7 mouse cellular contexts compared by ENCODE assay signal in genomic region chr9:99628581-99628980, GRCm38 (mm10). TPM values are rescaled to one million over a fixed set of nuclear protein-coding genes. Genes with fewer than 3 reads are reported as not detected.
A peak's percentile ranks its signal among the peaks of the same experiment; 100 is the strongest.
DNase-seq lines count a peak whose midpoint lies in the region; ATAC-seq and TF ChIP-seq lines count a peak whose summit lies in the region.

No protein-coding gene starts in this region.

- DNase-seq in lung, embryonic 14.5 days = no peak
- no peak for DNase-seq in lung, postnatal 10 days
- no peak for DNase-seq in forebrain, postnatal 0 days
- DNase-seq in limb, embryonic 14.5 days (ENCODE audit: low spot score) = no peak
- no peak for DNase-seq in stomach, postnatal 0 days (ENCODE audit: low spot score)
- no peak for DNase-seq in urinary bladder, adult 2 months (ENCODE audit: low spot score)

- no peak for ATAC-seq in lung, embryonic 14.5 days (ENCODE audit: insufficient read depth)
- ATAC-seq in forebrain, postnatal 0 days = no peak
- no peak for ATAC-seq in limb, embryonic 14.5 days (ENCODE audit: low FRiP score, low read depth)
- ATAC-seq in stomach, postnatal 0 days (ENCODE audit: low FRiP score, low TSS enrichment) = no peak
- no peak for ATAC-seq in liver, embryonic 12.5 days

- no peaks in the 10 kb centered on the region for H3K27me3 ChIP-seq in lung, embryonic 14.5 days (ENCODE audit: insufficient read depth, low read length)
- no peaks in the 10 kb centered on the region for H3K27me3 ChIP-seq in forebrain, postnatal 0 days (ENCODE audit: insufficient read depth, low read length)
- no peaks in the 10 kb centered on the region for H3K27me3 ChIP-seq in limb, embryonic 14.5 days (ENCODE audit: control insufficient read depth, insufficient read depth, low read length)
- no peaks in the 10 kb centered on the region for H3K27me3 ChIP-seq in stomach, postnatal 0 days (ENCODE audit: control insufficient read depth, insufficient read depth, low read length)
- peaks cover 16% of the 10 kb centered on the region; the same call in 1 of the 2 replicates for H3K27me3 ChIP-seq in liver, embryonic 12.5 days (replicated peaks)

- peaks cover 5% of the 10 kb centered on the region; the same call in 1 of the 2 replicates for H3K4me1 ChIP-seq in lung, embryonic 14.5 days (ENCODE audit: insufficient read depth)
- H3K4me1 ChIP-seq in forebrain, postnatal 0 days (ENCODE audit: insufficient read depth) = no peaks in the 10 kb centered on the region
- peaks cover 20% of the 10 kb centered on the region for H3K4me1 ChIP-seq in limb, embryonic 14.5 days (ENCODE audit: control insufficient read depth, insufficient read depth, low read length)
- 0 out of 2 replicates have a peak, but pooled peaks cover 2% of the 10 kb centered on the region for H3K4me1 ChIP-seq in stomach, postnatal 0 days (replicated peaks; ENCODE audit: control insufficient read depth, insufficient read depth)
- peaks cover 5% of the 10 kb centered on the region for H3K4me1 ChIP-seq in liver, embryonic 12.5 days

- no peak for TF ChIP-seq EP300 in stomach, postnatal 0 days (optimal IDR thresholded peaks at IDR 0.05)

- H3K4me3 ChIP-seq in lung, embryonic 14.5 days (ENCODE audit: low read depth, low read length) = peak overlapping the region; percentile 57; the same call in 1 of the 2 replicates
- no peak overlapping the region for H3K4me3 ChIP-seq in forebrain, postnatal 0 days (ENCODE audit: low read depth, low read length)
- H3K4me3 ChIP-seq in limb, embryonic 14.5 days (replicated peaks; ENCODE audit: low read length) = peak overlapping the region; percentile 53; the same call in 1 of the 2 replicates
- no peak overlapping the region for H3K4me3 ChIP-seq in stomach, postnatal 0 days (ENCODE audit: low read depth, low read length)
- H3K4me3 ChIP-seq in liver, embryonic 12.5 days = no peak overlapping the region

- H3K27ac ChIP-seq in lung, embryonic 14.5 days (ENCODE audit: low read depth) = peak overlapping the region; percentile 92; the same call in 1 of the 2 replicates
- H3K27ac ChIP-seq in forebrain, postnatal 0 days (ENCODE audit: low read depth, low read length) = peak overlapping the region; percentile 89; the same call in 1 of the 2 replicates
- H3K27ac ChIP-seq in limb, embryonic 14.5 days (replicated peaks; ENCODE audit: low read depth, low read length) = peak overlapping the region; percentile 91
- H3K27ac ChIP-seq in stomach, postnatal 0 days (replicated peaks) = peak overlapping the region; percentile 84; the same call in 1 of the 2 replicates
- no peak overlapping the region for H3K27ac ChIP-seq in liver, embryonic 12.5 days

- TF ChIP-seq POLR2A in limb, embryonic 14.5 days (IDR thresholded peaks at IDR 0.05; ENCODE audit: borderline replicate concordance, extremely low read depth, insufficient read depth, insufficient read length) = no peak

- H3K4me2 ChIP-seq in lung, embryonic 14.5 days = peak overlapping the region; percentile 75
- peak overlapping the region; percentile 76 for H3K4me2 ChIP-seq in forebrain, postnatal 0 days (ENCODE audit: low read depth)
- peak overlapping the region; percentile 50 for H3K4me2 ChIP-seq in limb, embryonic 14.5 days (replicated peaks; ENCODE audit: low read depth, low read length, severe bottlenecking)
- peak overlapping the region; percentile 88 for H3K4me2 ChIP-seq in stomach, postnatal 0 days (replicated peaks; ENCODE audit: low read depth)
- no peak overlapping the region for H3K4me2 ChIP-seq in liver, embryonic 12.5 days

- no peaks in the 10 kb centered on the region; the same call in 1 of the 2 replicates for H3K36me3 ChIP-seq in lung, embryonic 14.5 days (ENCODE audit: insufficient read depth)
- no peaks in the 10 kb centered on the region for H3K36me3 ChIP-seq in forebrain, postnatal 0 days (ENCODE audit: insufficient read depth)
- H3K36me3 ChIP-seq in limb, embryonic 14.5 days (ENCODE audit: control insufficient read depth, insufficient read depth, low read length) = peaks cover 13% of the 10 kb centered on the region
- H3K36me3 ChIP-seq in stomach, postnatal 0 days (ENCODE audit: control insufficient read depth, insufficient read depth, low read length) = no peaks in the 10 kb centered on the region
- no peaks in the 10 kb centered on the region for H3K36me3 ChIP-seq in liver, embryonic 12.5 days

- 0 out of 2 replicates have a peak overlapping the region, but pooled peaks have one; percentile 69 for H3K9ac ChIP-seq in lung, embryonic 14.5 days
- no peak overlapping the region for H3K9ac ChIP-seq in forebrain, postnatal 0 days
- no peak overlapping the region for H3K9ac ChIP-seq in limb, embryonic 14.5 days (ENCODE audit: low read depth, low read length, severe bottlenecking)
- H3K9ac ChIP-seq in stomach, postnatal 0 days (ENCODE audit: low read length) = no peak overlapping the region; the same call in 1 of the 2 replicates
- H3K9ac ChIP-seq in liver, embryonic 12.5 days = no peak overlapping the region

- no peaks in the 10 kb centered on the region for H3K9me3 ChIP-seq in lung, embryonic 14.5 days (ENCODE audit: low read depth, low read length)
- no peaks in the 10 kb centered on the region for H3K9me3 ChIP-seq in forebrain, postnatal 0 days (ENCODE audit: low read length)
- no peaks in the 10 kb centered on the region for H3K9me3 ChIP-seq in limb, embryonic 14.5 days (ENCODE audit: control insufficient read depth, low read length)
- H3K9me3 ChIP-seq in stomach, postnatal 0 days (ENCODE audit: control insufficient read depth, low read length) = no peaks in the 10 kb centered on the region
- no peaks in the 10 kb centered on the region for H3K9me3 ChIP-seq in liver, embryonic 12.5 days (replicated peaks)

- WGBS in lung, embryonic 14.5 days = 57% methylated on average over 4 of the region's 4 CpGs
- 52% methylated on average over 4 of the region's 4 CpGs for WGBS in forebrain, postnatal 0 days
- 64% methylated on average over 4 of the region's 4 CpGs for WGBS in limb, embryonic 14.5 days
- 65% methylated on average over 4 of the region's 4 CpGs for WGBS in stomach, postnatal 0 days
- 65% methylated on average over 4 of the region's 4 CpGs for WGBS in liver, embryonic 12.5 days (ENCODE audit: insufficient replicate concordance)

- TF ChIP-seq CTCF in lung, embryonic 14.5 days (IDR thresholded peaks at IDR 0.05; ENCODE audit: low read depth) = no peak
- no peak for TF ChIP-seq CTCF in forebrain, postnatal 0 days (IDR thresholded peaks at IDR 0.05; ENCODE audit: low read depth)
- TF ChIP-seq CTCF in stomach, postnatal 0 days (IDR thresholded peaks at IDR 0.05; ENCODE audit: low read depth) = no peak

RNA-seq across cellular contexts. Expression of gene Dzip1l, which starts 0.7 kb away (rescaled TPM):
- 26.1 and 33.1 TPM in 2 replicates for polyA plus RNA-seq in lung, embryonic 14.5 days (2014; fragmentation: Nextera tagmentation; extraction: Ambion mirVana)
- total RNA-seq in forebrain, postnatal 0 days (2014; rRNA removed) = 19.9 and 21.7 TPM in 2 replicates
- 5.8 and 8.9 TPM in 2 replicates for polyA plus RNA-seq in forebrain, postnatal 0 days (2015; fragmentation: Nextera tagmentation; extraction: Ambion mirVana)
- 20.7 and 24.4 TPM in 2 replicates for polyA plus RNA-seq in limb, embryonic 14.5 days (2012; rRNA removed)
- polyA plus RNA-seq in limb, embryonic 14.5 days (2014; fragmentation: Nextera tagmentation; extraction: Ambion mirVana) = 18.2 and 20.3 TPM in 2 replicates
- 6.3 and 8.6 TPM in 2 replicates for polyA plus RNA-seq in stomach, postnatal 0 days (2015; fragmentation: Nextera tagmentation; extraction: Ambion mirVana)
- 13.8 and 19.7 TPM in 2 replicates for polyA plus RNA-seq in urinary bladder, adult 2 months (2012; rRNA removed)
- polyA plus RNA-seq in liver, embryonic 12.5 days (2016; fragmentation: Nextera tagmentation; extraction: Ambion mirVana) = 2.9 and 3.1 TPM in 2 replicates

RNA-seq across cellular contexts. Expression of gene A4gnt, which starts 16.3 kb away (rescaled TPM):
- polyA plus RNA-seq in lung, embryonic 14.5 days (2014; fragmentation: Nextera tagmentation; extraction: Ambion mirVana) = not detected in 2 replicates
- 0.57 TPM in 1 of 2 replicates, not detected in the other for total RNA-seq in forebrain, postnatal 0 days (2014; rRNA removed)
- not detected in 2 replicates for polyA plus RNA-seq in forebrain, postnatal 0 days (2015; fragmentation: Nextera tagmentation; extraction: Ambion mirVana)
- polyA plus RNA-seq in limb, embryonic 14.5 days (2012; rRNA removed) = not detected in 2 replicates
- not detected in 2 replicates for polyA plus RNA-seq in limb, embryonic 14.5 days (2014; fragmentation: Nextera tagmentation; extraction: Ambion mirVana)
- 4.3 and 4.5 TPM in 2 replicates for polyA plus RNA-seq in stomach, postnatal 0 days (2015; fragmentation: Nextera tagmentation; extraction: Ambion mirVana)
- 1.0 and 1.4 TPM in 2 replicates for polyA plus RNA-seq in urinary bladder, adult 2 months (2012; rRNA removed)
- not detected in 2 replicates for polyA plus RNA-seq in liver, embryonic 12.5 days (2016; fragmentation: Nextera tagmentation; extraction: Ambion mirVana)

RNA-seq across cellular contexts. Expression of gene Dbr1, which starts 53.0 kb away (rescaled TPM):
- polyA plus RNA-seq in lung, embryonic 14.5 days (2014; fragmentation: Nextera tagmentation; extraction: Ambion mirVana) = 32.1 and 33.9 TPM in 2 replicates
- total RNA-seq in forebrain, postnatal 0 days (2014; rRNA removed) = 22.2 and 31.0 TPM in 2 replicates
- 26.0 and 31.7 TPM in 2 replicates for polyA plus RNA-seq in forebrain, postnatal 0 days (2015; fragmentation: Nextera tagmentation; extraction: Ambion mirVana)
- 16.7 and 18.0 TPM in 2 replicates for polyA plus RNA-seq in limb, embryonic 14.5 days (2012; rRNA removed)
- polyA plus RNA-seq in limb, embryonic 14.5 days (2014; fragmentation: Nextera tagmentation; extraction: Ambion mirVana) = 21.3 and 23.1 TPM in 2 replicates
- polyA plus RNA-seq in stomach, postnatal 0 days (2015; fragmentation: Nextera tagmentation; extraction: Ambion mirVana) = 14.2 and 15.5 TPM in 2 replicates
- 14.2 and 15.5 TPM in 2 replicates for polyA plus RNA-seq in urinary bladder, adult 2 months (2012; rRNA removed)
- 26.8 and 31.4 TPM in 2 replicates for polyA plus RNA-seq in liver, embryonic 12.5 days (2016; fragmentation: Nextera tagmentation; extraction: Ambion mirVana)

RNA-seq across cellular contexts. Expression of gene Armc8, which starts 59.9 kb away (rescaled TPM):
- 26.1 and 26.6 TPM in 2 replicates for polyA plus RNA-seq in lung, embryonic 14.5 days (2014; fragmentation: Nextera tagmentation; extraction: Ambion mirVana)
- total RNA-seq in forebrain, postnatal 0 days (2014; rRNA removed) = 86.5 and 96.3 TPM in 2 replicates
- polyA plus RNA-seq in forebrain, postnatal 0 days (2015; fragmentation: Nextera tagmentation; extraction: Ambion mirVana) = 61.0 and 70.6 TPM in 2 replicates
- 17.9 and 18.2 TPM in 2 replicates for polyA plus RNA-seq in limb, embryonic 14.5 days (2012; rRNA removed)
- polyA plus RNA-seq in limb, embryonic 14.5 days (2014; fragmentation: Nextera tagmentation; extraction: Ambion mirVana) = 17.8 and 19.0 TPM in 2 replicates
- polyA plus RNA-seq in stomach, postnatal 0 days (2015; fragmentation: Nextera tagmentation; extraction: Ambion mirVana) = 13.0 and 13.7 TPM in 2 replicates
- 24.1 and 25.7 TPM in 2 replicates for polyA plus RNA-seq in urinary bladder, adult 2 months (2012; rRNA removed)
- 14.5 and 15.1 TPM in 2 replicates for polyA plus RNA-seq in liver, embryonic 12.5 days (2016; fragmentation: Nextera tagmentation; extraction: Ambion mirVana)

Comparison
In these comparisons a context has a peak if more than half of its experiments do, and no peak if none do; other contexts are left out.
1. H3K4me3 ChIP-seq: peak in lung, embryonic 14.5 days (single experiment) and limb, embryonic 14.5 days (single experiment); none in forebrain, postnatal 0 days (single experiment), stomach, postnatal 0 days (single experiment) and liver, embryonic 12.5 days (single experiment).